Mouse (Mus musculus) bone marrow, adult 2 months (tissue): ENCODE measurements around the gene Olfr455.

ENCODE experiments used
- CTCF ChIP-seq: fragments of 200-500 bp; IDR thresholded peaks from 2 replicates; pipeline ENCODE4 v1.5.1; 2011; ENCODE audit warnings: low read length, control low read depth; ENCODE audit not compliant: control insufficient read depth, insufficient read depth
- POLR2A ChIP-seq: fragments of 200-500 bp; IDR thresholded peaks from 2 replicates; pipeline ENCODE4 v1.6.1; 2011; ENCODE audit warnings: low read depth, mild to moderate bottlenecking, control low read depth, low read length, borderline replicate concordance; ENCODE audit not compliant: control insufficient read depth

- TF ChIP-seq POLR2A (no peak), CTCF (no peak)
Measured at GRCm38 (mm10) chr6:42577433-42577832, 30.0 kb upstream of the Olfr455 start.
